8 mouse cellular contexts compared by ENCODE assay signal in the genomic region with DNA sequence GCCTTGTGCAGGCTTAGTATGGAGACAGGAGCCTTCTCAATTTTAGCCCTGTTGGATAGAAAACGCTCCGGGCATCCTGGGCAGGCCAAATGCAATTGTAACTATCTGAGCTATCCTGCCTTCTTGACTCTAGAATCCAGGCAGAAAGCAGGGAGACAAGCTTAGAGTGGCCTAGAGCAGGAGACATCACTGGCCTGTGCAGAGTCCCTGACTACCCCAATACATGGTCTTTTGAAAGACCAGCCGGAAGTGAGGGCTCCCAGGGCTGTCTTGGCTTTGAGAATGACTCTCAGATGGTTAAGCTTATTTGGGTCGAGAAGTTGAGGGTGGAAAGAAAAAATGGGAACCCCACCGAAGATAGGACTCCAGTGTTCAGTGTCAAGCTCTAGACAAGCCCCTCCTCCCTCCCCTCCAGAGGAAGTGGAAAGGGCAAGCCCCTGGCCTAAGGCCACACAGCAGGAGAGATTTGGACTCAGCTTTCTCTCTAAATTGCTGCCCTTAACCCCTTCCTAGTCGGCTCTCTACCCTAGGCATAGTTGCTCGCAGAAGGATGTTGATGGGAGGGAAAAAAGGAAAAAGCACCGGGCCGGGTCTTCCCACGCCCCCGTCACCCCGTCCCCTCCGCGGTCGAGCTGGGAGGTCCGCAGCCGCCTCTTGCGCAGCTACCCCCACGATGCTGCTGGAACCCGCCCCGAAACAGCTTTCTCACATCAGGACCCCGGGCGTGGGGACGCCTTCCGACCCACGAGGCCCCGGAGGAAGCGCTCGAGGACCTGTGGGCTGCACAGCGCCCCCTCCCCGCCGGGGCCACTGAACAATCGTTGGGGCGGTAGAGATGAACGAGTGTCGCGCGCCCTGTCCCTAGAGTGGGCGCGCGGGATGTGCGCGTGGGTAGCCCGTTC.
A peak's percentile ranks its signal among the peaks of the same experiment; 100 is the strongest.
DNase-seq lines count a peak whose midpoint lies in the region; ATAC-seq lines count a peak whose summit lies in the region.

No protein-coding gene starts in this region.

- peak overlapping the region; percentile 70 for H3K4me2 ChIP-seq in hindbrain, embryonic 16.5 days (ENCODE audit: low read length)
- H3K4me2 ChIP-seq in liver, embryonic 11.5 days = peak overlapping the region; percentile 89

- peaks cover 42% of the 10 kb centered on the region for H3K4me1 ChIP-seq in hindbrain, embryonic 16.5 days (ENCODE audit: control insufficient read depth, insufficient read depth, low read depth, low read length)
- H3K4me1 ChIP-seq in liver, embryonic 11.5 days (replicated peaks; ENCODE audit: control insufficient read depth, insufficient read depth, low read length) = peaks cover 30% of the 10 kb centered on the region

- H3K36me3 ChIP-seq in hindbrain, embryonic 16.5 days (ENCODE audit: control insufficient read depth, insufficient read depth, low read length) = no peaks in the 10 kb centered on the region
- H3K36me3 ChIP-seq in liver, embryonic 11.5 days (ENCODE audit: control insufficient read depth, insufficient read depth, low read length) = no peaks in the 10 kb centered on the region

- 0 out of 2 replicates have a peak, but pooled peaks cover 2% of the 10 kb centered on the region for H3K9me3 ChIP-seq in hindbrain, embryonic 16.5 days (ENCODE audit: control insufficient read depth, low read length)
- no peaks in the 10 kb centered on the region for H3K9me3 ChIP-seq in liver, embryonic 11.5 days (ENCODE audit: control insufficient read depth, low read length)

- peak; percentile 70 for DNase-seq in left cerebral cortex, postnatal 4 days
- no peak for DNase-seq in left cerebral cortex, adult 9 months (ENCODE audit: low spot score in 2 of 2)
- DNase-seq in cerebellum, adult 9-10 months = peak; percentile 74
- DNase-seq in gastrocnemius, postnatal 10 days = peak; percentile 62
- no peak for DNase-seq in liver, embryonic 11.5 days (ENCODE audit: low spot score)
- DNase-seq in neural tube, embryonic 10.5 days (ENCODE audit: extremely low spot score, low spot score) = peak; percentile 78
- DNase-seq in c-Kit-positive CD71-positive TER-119-positive erythroid progenitor cells, embryonic 14.5 days (ENCODE audit: low spot score) = no peak

- H3K4me3 ChIP-seq in hindbrain, embryonic 16.5 days (ENCODE audit: low read length) = peak overlapping the region; percentile 34
- peak overlapping the region; percentile 47 for H3K4me3 ChIP-seq in liver, embryonic 11.5 days (ENCODE audit: low read depth, low read length)

- H3K27me3 ChIP-seq in hindbrain, embryonic 16.5 days (replicated peaks; ENCODE audit: control insufficient read depth, insufficient read depth, low read length) = no peaks in the 10 kb centered on the region
- peaks cover 36% of the 10 kb centered on the region for H3K27me3 ChIP-seq in liver, embryonic 11.5 days (replicated peaks; ENCODE audit: control insufficient read depth, insufficient read depth, low read length)

- peak overlapping the region; percentile 96 for H3K27ac ChIP-seq in hindbrain, embryonic 16.5 days (ENCODE audit: low read depth, low read length)
- H3K27ac ChIP-seq in liver, embryonic 11.5 days (ENCODE audit: low read depth, low read length) = peak overlapping the region; percentile 98

- WGBS in hindbrain, embryonic 16.5 days = 3% methylated on average over 43 of the region's 44 CpGs
- WGBS in liver, embryonic 11.5 days = 4% methylated on average over 44 of the region's 44 CpGs

- peak; percentile 5; the same call in 1 of the 2 replicates for ATAC-seq in hindbrain, embryonic 16.5 days
- no peak; the same call in 1 of the 2 replicates for ATAC-seq in liver, embryonic 11.5 days (replicated peaks; ENCODE audit: low FRiP score)

- peak overlapping the region; percentile 66 for H3K9ac ChIP-seq in hindbrain, embryonic 16.5 days (ENCODE audit: low read depth, low read length)
- H3K9ac ChIP-seq in liver, embryonic 11.5 days (ENCODE audit: low read depth, low read length) = peak overlapping the region; percentile 69

- intact Hi-C loops in left cerebral cortex, postnatal 4 days (cut with DNase I) = no loop called here

Comparison
In these comparisons a context has a peak if more than half of its experiments do, and no peak if none do; other contexts are left out.
1. DNase-seq: peak in left cerebral cortex, postnatal 4 days (single experiment), cerebellum, adult 9-10 months (single experiment), gastrocnemius, postnatal 10 days (single experiment) and neural tube, embryonic 10.5 days (single experiment); none in left cerebral cortex, adult 9 months (0 of 2), liver, embryonic 11.5 days (single experiment) and c-Kit-positive CD71-positive TER-119-positive erythroid progenitor cells, embryonic 14.5 days (single experiment).